Mouse (Mus musculus) ES-E14 (cell line): ENCODE results near the gene Trim23. TPM values are rescaled to one million over a fixed set of nuclear protein-coding genes. Genes with fewer than 3 reads are reported as not detected.

Source experiments
- DNase-seq: peaks from one replicate; pipeline ENCODE4 v3.0.0-alpha.2; 2013; ENCODE audit warnings: low read depth, low spot score
- H3K27ac ChIP-seq: 2 replicates; pipeline ENCODE4 v1.5.1; 2012; ENCODE audit warnings: low read depth, mild to moderate bottlenecking, low read length, moderate library complexity, mixed read lengths; ENCODE audit not compliant: poor library complexity, insufficient read depth, severe bottlenecking
- H3K36me3 ChIP-seq: 2 replicates; pipeline ENCODE4 v1.6.1; 2012; ENCODE audit warnings: mild to moderate bottlenecking, low read length, moderate library complexity, mixed read lengths; ENCODE audit not compliant: control insufficient read depth, poor library complexity, insufficient read depth, severe bottlenecking
- H3K4me1 ChIP-seq, 2 experiments: fragments of 150-350 bp in 1 of 2; sonication (generic) in 1 of 2; 2 replicates each; pipeline ENCODE4 v1.6.1; 2012; ENCODE audit warnings: low read length in 2 of 2, mild to moderate bottlenecking in 1 of 2, mixed read lengths in 1 of 2; ENCODE audit not compliant: control insufficient read depth in 2 of 2, insufficient read depth in 2 of 2, poor library complexity in 1 of 2
- H3K4me3 ChIP-seq, 2 experiments: fragments of 150-350 bp in 1 of 2; sonication (generic) in 1 of 2; 2 replicates each; pipeline ENCODE4 v1.5.1; 2012; ENCODE audit warnings: low read length in 2 of 2, low read depth in 1 of 2, mild to moderate bottlenecking in 1 of 2, mixed read lengths in 1 of 2; ENCODE audit not compliant: insufficient read depth in 1 of 2, poor library complexity in 1 of 2, severe bottlenecking in 1 of 2
- H3K9ac ChIP-seq: 2 replicates; pipeline ENCODE4 v1.6.1; 2012; ENCODE audit warnings: low read depth, mild to moderate bottlenecking, low read length, mixed read lengths; ENCODE audit not compliant: poor library complexity, insufficient read depth, severe bottlenecking
- H3K9me3 ChIP-seq: fragments of 150-350 bp; sonication (generic); 2 replicates; pipeline ENCODE4 v1.6.1; 2012; ENCODE audit warnings: low read depth, mild to moderate bottlenecking, low read length; ENCODE audit not compliant: control insufficient read depth, insufficient read depth
- CHD2 ChIP-seq: IDR thresholded peaks from 2 replicates; pipeline ENCODE4 v1.6.1; 2014; ENCODE audit warnings: mild to moderate bottlenecking, low read depth, low read length, inconsistent platforms
- HCFC1 ChIP-seq: IDR thresholded peaks from 2 replicates; pipeline ENCODE4 v1.6.1; 2012; ENCODE audit warnings: low read length, inconsistent platforms, borderline replicate concordance; ENCODE audit not compliant: insufficient read depth
- MAFK ChIP-seq: IDR thresholded peaks from 2 replicates; pipeline ENCODE4 v1.6.1; 2014; ENCODE audit warnings: mild to moderate bottlenecking, low read depth, low read length, inconsistent platforms; ENCODE audit not compliant: insufficient read depth
- ZC3H11A ChIP-seq: IDR thresholded peaks from 2 replicates; pipeline ENCODE4 v1.6.1; 2012; ENCODE audit warnings: low read depth, mild to moderate bottlenecking, inconsistent platforms, low read length, borderline replicate concordance
- ZNF384 ChIP-seq: IDR thresholded peaks from 2 replicates; pipeline ENCODE4 v1.6.1; 2012; ENCODE audit warnings: low read depth, low read length, inconsistent platforms
- in situ Hi-C, 2 experiments: fragments of 600-800 bp; cut with MboI; formaldehyde crosslinking; loops; one replicate each; pipeline ENCODE4 v1.15.1; 2025; ENCODE audit warnings: low sequenced_read_pairs in 2 of 2, inconsistent platforms in 1 of 2; ENCODE audit not compliant: unreplicated experiment in 2 of 2
- total RNA-seq: library from RNA; depleted of rRNA; stranded (reverse); fragments of 300-350 nt; gene quantifications from 2 replicates; pipeline ENCODE4 v1.2.3, GENCODE M21; 2012; rRNA removed

The Trim23 gene
- 16.3 and 18.9 TPM in 2 replicates for total RNA-seq

GRCm38 (mm10) chr13:104178650-104179121 lies at the start of gene Trim23:
TSS of gene Trim23 (plus strand) at chr13:104178797.
- in situ Hi-C loops, result no loop called here

DNA sequence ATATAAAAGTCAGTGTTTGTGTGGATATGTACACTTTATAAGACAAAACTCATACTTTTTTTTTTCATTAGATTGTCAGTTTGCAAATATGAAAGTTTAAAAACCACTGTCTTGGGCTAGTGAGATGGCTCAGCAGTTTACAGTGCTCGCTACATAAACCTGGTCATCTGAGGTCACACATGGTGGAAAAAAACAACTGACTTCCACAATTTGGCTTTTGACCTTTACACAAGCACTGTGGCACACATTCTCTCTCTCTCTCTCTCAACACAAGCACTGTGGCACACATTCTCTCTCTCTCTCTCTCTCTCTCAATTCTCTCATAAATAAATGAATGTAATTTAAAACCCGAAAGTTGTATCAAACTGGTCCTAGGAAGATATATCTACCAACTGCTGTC lies 46.0 kb upstream of the Trim23 start:
- in situ Hi-C loops, result no loop called here
- Histone ChIP-seq H3K4me3 (no peak overlapping the region), H3K36me3 (no peaks in the 10 kb centered on the region), H3K27ac (no peak overlapping the region), H3K9me3 (no peaks in the 10 kb centered on the region), H3K4me1 (no peaks in the 10 kb centered on the region), H3K9ac (no peak overlapping the region)
- no peak for DNase-seq
- TF ChIP-seq ZC3H11A (no peak), MAFK (no peak), HCFC1 (no peak), ZNF384 (no peak), CHD2 (no peak)

More at GRCm38 (mm10) chr13:104178650-104179121, at the start of gene Trim23:
- Histone ChIP-seq H3K27ac (peak within 1 kb of the TSS; percentile 89), H3K9me3 (no peaks in the 10 kb centered on the region), H3K4me3 (peak within 1 kb of the TSS; percentile 84 to 100), H3K4me1 (peaks cover 0 to 2% of the 10 kb centered on the region in 2 experiments; a peak in 1 of 4 replicates), H3K36me3 (peaks cover 3% of the 10 kb centered on the region), H3K9ac (peak within 1 kb of the TSS; percentile 99)
- TF ChIP-seq ZC3H11A, result no peak
- TF ChIP-seq HCFC1, result no peak
- TF ChIP-seq CHD2, result no peak
- TF ChIP-seq ZNF384, result no peak
- no peak for TF ChIP-seq MAFK
- peak; percentile 96 for DNase-seq

- TF ChIP-seq MAFK (no peak), HCFC1 (no peak), ZC3H11A (no peak), ZNF384 (no peak), CHD2 (no peak)
- H3K9ac ChIP-seq, result no peak overlapping the region
- in situ Hi-C loops, result no loop called here
- H3K4me3 ChIP-seq, result no peak overlapping the region
- no peaks in the 10 kb centered on the region for H3K9me3 ChIP-seq
- no peaks in the 10 kb centered on the region for H3K36me3 ChIP-seq
- no peaks in the 10 kb centered on the region for H3K4me1 ChIP-seq
- DNase-seq, result no peak
- H3K27ac ChIP-seq, result no peak overlapping the region
Observed at GRCm38 (mm10) chr13:104134510-104135085, 44.0 kb upstream of the Trim23 start.

DNA sequence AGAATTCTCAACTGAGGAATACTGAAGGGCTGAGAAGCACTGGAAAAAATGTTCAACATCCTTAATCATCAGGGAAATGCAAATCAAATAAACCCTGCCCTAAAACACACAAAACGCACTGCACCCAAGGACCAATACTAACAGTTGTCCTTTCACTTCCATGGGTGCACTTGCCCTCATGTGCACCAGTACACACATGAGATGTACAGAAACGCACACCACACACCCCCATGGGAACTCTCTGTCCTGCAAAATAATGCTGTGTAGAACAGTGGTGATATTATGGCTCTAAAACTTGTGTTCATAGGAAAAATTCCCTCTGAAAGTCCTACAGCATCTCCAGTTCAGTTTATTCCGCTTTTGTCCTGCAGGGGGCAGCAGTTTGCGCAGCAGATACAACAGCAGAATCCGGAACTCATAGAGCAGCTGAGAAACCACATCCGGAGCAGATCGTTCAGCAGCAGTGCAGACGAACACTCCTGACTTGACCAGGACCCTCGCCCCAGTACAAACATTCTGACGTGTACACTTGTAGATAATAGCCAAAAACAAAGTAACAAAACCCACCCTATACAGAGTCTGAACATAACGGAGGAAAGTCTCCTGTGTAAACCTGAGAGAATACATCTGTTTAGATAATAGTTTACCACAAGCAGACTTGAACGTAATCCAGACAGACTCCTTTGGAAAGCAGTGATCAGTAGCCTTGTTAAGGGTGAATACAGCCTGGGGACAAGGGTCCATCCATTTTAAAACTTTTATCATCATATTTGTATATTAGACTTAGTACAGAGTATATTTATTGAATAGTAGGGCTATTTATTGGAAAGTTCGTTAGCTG lies 39.0 kb upstream of the Trim23 start:
- Histone ChIP-seq H3K36me3 (peaks cover 12% of the 10 kb centered on the region), H3K9ac (no peak overlapping the region; the same call in 1 of the 2 replicates), H3K27ac (no peak overlapping the region), H3K4me1 (no peaks in the 10 kb centered on the region), H3K4me3 (no peak overlapping the region; a peak in 1 of 4 replicates), H3K9me3 (no peaks in the 10 kb centered on the region)
- in situ Hi-C loops, result no loop called here
- no peak for TF ChIP-seq ZNF384
- TF ChIP-seq HCFC1, result no peak
- TF ChIP-seq MAFK, result no peak
- TF ChIP-seq ZC3H11A, result no peak
- no peak for TF ChIP-seq CHD2
- peak; percentile 59 for DNase-seq
